Mouse (Mus musculus) G1E (cell line): ENCODE measurements around the gene Ptpra.

ENCODE experiments used
- CTCF ChIP-seq: IDR thresholded peaks from 2 replicates; pipeline ENCODE4 v1.5.1; 2012; ENCODE audit warnings: low read depth, low read length, inconsistent platforms, mixed read lengths
- GATA1 ChIP-seq: IDR thresholded peaks from 2 replicates; pipeline ENCODE4 v1.6.1; 2012; ENCODE audit warnings: borderline replicate concordance, low read length, inconsistent platforms, mixed read lengths
- GATA2 ChIP-seq: IDR thresholded peaks from 2 replicates; pipeline ENCODE4 v1.6.1; 2012; ENCODE audit warnings: low read depth, low read length, inconsistent platforms, borderline replicate concordance
- POLR2AphosphoS5 ChIP-seq: IDR thresholded peaks from 2 replicates; pipeline ENCODE4 v1.6.1; 2012; ENCODE audit warnings: low read depth, low read length, inconsistent platforms; ENCODE audit not compliant: insufficient replicate concordance
- TAL1 ChIP-seq: conservative IDR thresholded peaks from 2 replicates; pipeline ENCODE4 v1.6.1; 2012; ENCODE audit warnings: low read depth, low read length, inconsistent platforms, mixed read lengths

- TF ChIP-seq CTCF (no peak), TAL1 (no peak), GATA1 (no peak), POLR2AphosphoS5 (no peak), GATA2 (no peak)
Observed at GRCm38 (mm10) chr2:130461287-130462071, 11.4 kb downstream of the Ptpra start.
